Mouse (Mus musculus) layer of hippocampus, adult 18-20 months (tissue): ENCODE measurements at regions not wholly inside any gene's neighbourhood (a gene's known extent, or its start where the extent isn't known, plus 50 kb on each side); places are given as distances from the start of the nearest gene placed in this dataset.
A peak's percentile ranks its signal among the peaks of the same experiment; 100 is the strongest.

Source experiments
- DNase-seq, 2 experiments: peaks; one replicate each; pipeline ENCODE4 v3.0.0; 2022; ENCODE audit warnings: low spot score in 2 of 2

DNA sequence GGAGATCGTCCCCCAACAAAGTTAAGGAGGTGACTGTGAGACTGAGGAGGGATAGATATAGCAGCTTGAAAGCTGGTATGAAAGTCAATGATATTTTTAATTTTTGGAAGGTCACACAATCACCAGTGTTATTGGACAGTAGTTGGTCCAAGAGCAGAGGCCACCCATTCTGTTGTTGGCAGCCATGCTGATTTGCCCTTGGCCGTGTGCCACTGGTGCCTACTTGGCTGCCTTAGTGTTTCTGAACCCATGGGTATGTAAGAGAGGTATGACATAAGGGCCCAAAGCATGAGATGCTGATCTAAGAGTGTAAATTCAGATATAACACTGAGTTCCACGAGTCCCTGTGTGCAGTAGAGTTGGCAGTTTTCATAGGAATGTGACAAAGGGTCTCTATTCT lies 153.7 kb downstream of the Pax1 start:
- no peak for DNase-seq

DNA sequence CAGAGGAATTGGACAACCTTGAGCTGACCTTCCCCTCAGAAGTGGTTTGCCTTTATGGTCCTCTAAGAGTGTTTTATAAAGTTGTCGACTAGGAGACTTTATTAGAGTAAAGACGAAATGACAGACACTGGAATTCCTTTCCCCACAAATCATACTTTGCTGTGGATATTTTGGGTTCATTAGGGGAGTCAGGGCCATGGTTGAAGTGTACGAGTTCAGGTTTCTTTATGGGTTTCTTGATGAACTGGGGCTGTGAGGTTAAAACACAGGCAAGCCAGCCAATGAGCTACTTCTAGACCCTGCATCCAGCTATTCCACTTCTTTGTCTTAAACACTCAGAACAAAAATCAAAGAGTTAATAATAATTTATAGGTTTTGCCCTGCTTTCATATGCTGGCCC lies 153.0 kb downstream of the Pax1 start:
- DNase-seq, result no peak

DNA sequence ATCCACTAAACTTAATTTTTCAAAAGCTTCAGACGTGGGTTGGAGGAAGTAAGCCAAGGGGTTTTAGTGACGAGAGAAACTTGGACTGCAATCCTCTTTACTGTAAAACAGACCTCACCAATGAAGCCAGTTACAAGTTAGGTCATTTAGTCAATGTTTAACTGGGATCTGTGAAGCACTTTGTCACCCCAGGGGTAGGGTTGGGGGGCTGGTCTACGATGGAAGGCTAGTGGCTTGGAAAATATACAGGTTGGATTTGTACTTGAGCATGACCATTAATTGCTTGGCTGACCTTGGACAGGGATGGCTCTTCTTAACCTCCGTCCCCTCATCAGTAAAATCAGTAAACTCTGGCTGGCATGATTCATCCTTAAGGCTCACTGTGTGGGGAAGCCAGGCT lies 142.2 kb downstream of the Pax1 start:
- DNase-seq, result no peak

DNA sequence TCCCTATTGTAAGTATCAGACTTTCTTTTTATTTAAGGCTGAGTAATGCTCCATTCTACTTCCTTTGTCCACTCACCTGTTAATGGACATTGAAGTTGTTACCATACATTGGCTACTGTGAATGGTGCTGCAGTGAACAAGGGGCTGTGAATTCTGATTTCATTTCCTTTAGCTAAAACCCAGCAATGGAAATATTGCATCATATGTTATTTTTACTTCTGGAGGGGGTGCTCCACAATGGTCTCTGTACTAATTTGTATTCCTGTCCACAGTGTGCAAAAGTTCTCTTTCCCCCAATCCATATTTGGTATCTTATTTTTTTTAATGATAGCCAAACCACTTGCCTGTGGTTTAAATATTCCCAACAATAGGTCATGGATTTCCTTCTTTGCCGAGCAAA lies 137.0 kb downstream of the Pax1 start:
- DNase-seq, result no peak

DNA sequence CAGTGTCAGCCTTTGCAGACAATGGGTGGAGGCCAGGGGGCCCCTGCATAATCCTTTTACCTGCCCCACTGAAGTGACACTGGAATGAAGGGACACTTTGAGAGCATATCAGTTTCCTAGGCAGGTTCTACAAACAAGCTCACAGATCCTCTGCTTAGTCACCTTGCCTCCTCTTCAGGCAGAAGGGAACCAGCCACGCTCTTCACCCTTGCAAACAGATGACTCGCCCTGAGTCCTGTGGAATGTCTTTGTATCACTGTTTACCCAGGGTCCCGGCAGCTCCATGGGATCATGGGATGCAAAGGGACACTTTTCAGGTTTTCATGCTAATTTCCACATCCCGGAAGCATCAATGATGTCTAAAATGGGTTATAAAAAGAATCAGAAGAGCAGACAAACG lies 94.2 kb downstream of the Pax1 start:
- no peak for DNase-seq

DNA sequence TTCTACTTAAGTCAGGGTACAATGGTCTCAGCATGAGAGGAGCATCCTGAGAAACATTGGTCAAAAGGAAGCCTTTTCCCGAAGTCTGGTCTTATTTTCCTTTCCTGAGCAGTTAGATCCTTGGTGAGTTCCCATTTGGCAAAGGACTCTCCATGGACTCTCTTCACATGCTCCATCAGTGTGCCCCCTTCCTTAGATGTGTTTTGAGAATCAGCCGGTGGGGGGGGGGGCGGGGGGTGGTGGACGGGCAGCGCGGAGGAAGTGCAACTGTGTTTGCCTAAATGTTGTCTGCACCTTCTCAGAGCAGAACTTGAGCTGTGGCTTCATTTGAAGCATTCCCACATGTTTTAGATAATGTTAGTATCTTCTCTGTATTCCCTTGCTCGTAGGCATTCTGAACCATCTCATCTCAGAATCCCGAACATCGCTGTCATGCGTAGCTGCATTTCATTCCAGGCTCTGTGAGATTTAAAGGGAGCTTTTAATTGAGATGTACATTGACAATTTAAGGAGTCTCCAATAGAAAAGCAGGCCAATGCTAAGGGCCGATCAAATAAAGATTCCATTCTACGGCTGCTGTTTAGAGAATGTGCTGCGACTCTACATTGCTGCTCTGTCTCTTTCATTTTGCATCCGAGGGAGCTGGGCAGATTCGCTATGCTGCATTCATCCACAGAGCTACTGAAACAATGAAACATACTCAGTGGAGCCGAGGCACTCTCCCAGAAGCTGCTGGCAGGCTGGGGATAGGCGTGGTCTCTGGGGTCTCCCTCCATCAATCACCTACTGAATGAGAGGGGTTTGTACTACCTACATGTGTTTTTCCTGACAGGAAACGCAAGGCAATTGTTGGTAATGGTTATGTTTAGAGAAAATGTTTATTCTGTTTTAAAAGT lies 92.9 kb downstream of the Pax1 start:
- peak in 1 of 2 experiments; percentile 59 for DNase-seq
